Mouse (Mus musculus) erythroblast, adult 5-6 weeks (primary cell): ENCODE measurements around the gene Fam192a. TPM values are rescaled to one million over a fixed set of nuclear protein-coding genes. Genes with fewer than 3 reads are reported as not detected.

Experiments
- ATAC-seq: replicated peaks from 2 replicates; pipeline ENCODE4 v1.8.0; 2016; ENCODE audit warnings: moderate number of reproducible peaks, mild to moderate bottlenecking, moderate TSS enrichment, inconsistent platforms; ENCODE audit not compliant: poor library complexity, low FRiP score, severe bottlenecking
- total RNA-seq, 2 experiments: library from RNA; stranded (forward) in 1 of 2; stranded (reverse) in 1 of 2; fragments of 150-400 nt in 1 of 2; fragments of 200-764, 138-1000 nt in 1 of 2; gene quantifications; 2 replicates each; pipeline versions ENCODE4 v1.2.3 to v1.2.4; 2015 to 2017; ENCODE audit warnings: low replicate concordance in 2 of 2

Gene Fam192a
- total RNA-seq, 2 experiments from 2014 or later = 9.8 to 40.8 TPM

- no peak for ATAC-seq
Measured at GRCm38 (mm10) chr8:94574159-94574907, 27.5 kb downstream of the Fam192a start.

GRCm38 (mm10) chr8:94571896-94572295, 29.9 kb downstream of the Fam192a start:
- ATAC-seq = no peak

- no peak for ATAC-seq
Measured at GRCm38 (mm10) chr8:94569419-94569818, 32.4 kb downstream of the Fam192a start.

GRCm38 (mm10) chr8:94568098-94568497, 33.7 kb downstream of the Fam192a start:
- ATAC-seq = no peak

- no peak for ATAC-seq
Measured at GRCm38 (mm10) chr8:94567159-94567849, 34.5 kb downstream of the Fam192a start.

- no peak for ATAC-seq
Measured at GRCm38 (mm10) chr8:94566446-94567158, 35.2 kb downstream of the Fam192a start.

GRCm38 (mm10) chr8:94566033-94566432, 35.8 kb downstream of the Fam192a start:
- ATAC-seq = no peak

- no peak for ATAC-seq
Measured at GRCm38 (mm10) chr8:94564421-94564820, 37.4 kb downstream of the Fam192a start.

GRCm38 (mm10) chr8:94561256-94561655, 40.5 kb downstream of the Fam192a start:
- ATAC-seq = no peak

GRCm38 (mm10) chr8:94557281-94557680, 44.5 kb downstream of the Fam192a start:
- no peak for ATAC-seq

- no peak for ATAC-seq
Measured at GRCm38 (mm10) chr8:94552696-94553095, 49.1 kb downstream of the Fam192a start.

- no peak for ATAC-seq
Measured at GRCm38 (mm10) chr8:94551471-94552422, 50.0 kb downstream of the Fam192a start.

GRCm38 (mm10) chr8:94549998-94550397, 51.8 kb downstream of the Fam192a start:
- no peak for ATAC-seq

- no peak for ATAC-seq
Measured at GRCm38 (mm10) chr8:94549482-94549881, 52.3 kb downstream of the Fam192a start.

- ATAC-seq = no peak
Measured at GRCm38 (mm10) chr8:94549041-94549440, 52.8 kb downstream of the Fam192a start.

GRCm38 (mm10) chr8:94543981-94544380, 57.8 kb downstream of the Fam192a start:
- no peak for ATAC-seq

GRCm38 (mm10) chr8:94540889-94541795, 60.7 kb downstream of the Fam192a start:
- ATAC-seq = peak; percentile 44

GRCm38 (mm10) chr8:94540025-94540424, 61.8 kb downstream of the Fam192a start:
- ATAC-seq = 0 out of 2 replicates have a peak, but pooled peaks have one; percentile 43
